Mouse (Mus musculus): ENCODE results near the gene Aldh3b1. TPM values are rescaled to one million over a fixed set of nuclear protein-coding genes. Genes with fewer than 3 reads are reported as not detected.

Aldh3b1 gene
- polyA plus RNA-seq, 1 experiment from 2014 or later: 4.9 TPM

GRCm38 (mm10) chr19:3907876-3908660, 21.5 kb downstream of the Aldh3b1 start:
- H3K36me3 ChIP-seq: peaks cover 40% of the 10 kb centered on the region
- H3K9me3 ChIP-seq (replicated peaks): no peaks in the 10 kb centered on the region
- H3K27me3 ChIP-seq: no peaks in the 10 kb centered on the region
- peak overlapping the region; percentile 72; the same call in 1 of the 2 replicates for H3K27ac ChIP-seq (replicated peaks)
- H3K4me3 ChIP-seq (replicated peaks): peak overlapping the region; percentile 73
- ATAC-seq (ENCODE audit: insufficient number of reproducible peaks, low FRiP score, low TSS enrichment, low read depth): no peak
- peaks cover 57% of the 10 kb centered on the region for H3K4me1 ChIP-seq
- H3K9ac ChIP-seq: no peak overlapping the region
- H3K4me2 ChIP-seq (replicated peaks): peak overlapping the region; percentile 75
- 76% methylated on average over 8 of the region's 8 CpGs for WGBS

GRCm38 (mm10) chr19:3906795-3907786, 22.5 kb downstream of the Aldh3b1 start, which contains the start of gene Tcirg1:
TSS of gene Tcirg1 (minus strand) at chr19:3907133.
- peak within 1 kb of the TSS; percentile 75 for H3K4me2 ChIP-seq (replicated peaks)
- H3K9ac ChIP-seq: peak within 1 kb of the TSS; percentile 58
- no peaks in the 10 kb centered on the region for H3K27me3 ChIP-seq
- no peaks in the 10 kb centered on the region for H3K9me3 ChIP-seq (replicated peaks)
- peaks cover 48% of the 10 kb centered on the region for H3K36me3 ChIP-seq
- WGBS: 3% methylated on average over 36 of the region's 36 CpGs
- peaks cover 55% of the 10 kb centered on the region for H3K4me1 ChIP-seq
- H3K27ac ChIP-seq (replicated peaks): peak within 1 kb of the TSS; percentile 72
- peak; percentile 89 for ATAC-seq (ENCODE audit: insufficient number of reproducible peaks, low FRiP score, low TSS enrichment, low read depth)
- H3K4me3 ChIP-seq (replicated peaks): peak within 1 kb of the TSS; percentile 73

GRCm38 (mm10) chr19:3906326-3906725, 23.3 kb downstream of the Aldh3b1 start:
- H3K4me3 ChIP-seq (replicated peaks): peak overlapping the region; percentile 73
- H3K9me3 ChIP-seq (replicated peaks): no peaks in the 10 kb centered on the region
- no peak for ATAC-seq (ENCODE audit: insufficient number of reproducible peaks, low FRiP score, low TSS enrichment, low read depth)
- H3K27ac ChIP-seq (replicated peaks): peak overlapping the region; percentile 72
- H3K36me3 ChIP-seq: peaks cover 54% of the 10 kb centered on the region
- no peaks in the 10 kb centered on the region for H3K27me3 ChIP-seq
- 18% methylated on average over 10 of the region's 10 CpGs for WGBS
- peaks cover 48% of the 10 kb centered on the region for H3K4me1 ChIP-seq
- peak overlapping the region; percentile 75 for H3K4me2 ChIP-seq (replicated peaks)
- H3K9ac ChIP-seq: peak overlapping the region; percentile 58

GRCm38 (mm10) chr19:3905261-3905969, 24.2 kb downstream of the Aldh3b1 start:
- H3K9me3 ChIP-seq (replicated peaks): no peaks in the 10 kb centered on the region
- ATAC-seq (ENCODE audit: insufficient number of reproducible peaks, low FRiP score, low TSS enrichment, low read depth): no peak
- peak overlapping the region; percentile 7; the same call in 1 of the 2 replicates for H3K9ac ChIP-seq
- H3K36me3 ChIP-seq: peaks cover 50% of the 10 kb centered on the region
- H3K27ac ChIP-seq (replicated peaks): peak overlapping the region; percentile 74
- peak overlapping the region; percentile 73 for H3K4me3 ChIP-seq (replicated peaks)
- WGBS: 19% methylated on average over 6 of the region's 6 CpGs
- no peaks in the 10 kb centered on the region for H3K27me3 ChIP-seq
- peaks cover 46% of the 10 kb centered on the region for H3K4me1 ChIP-seq
- peak overlapping the region; percentile 75 for H3K4me2 ChIP-seq (replicated peaks)

- Histone ChIP-seq H3K27me3 (no peaks in the 10 kb centered on the region), H3K9me3 (replicated peaks) (no peaks in the 10 kb centered on the region), H3K9ac (no peak overlapping the region), H3K27ac (replicated peaks) (no peak overlapping the region), H3K4me3 (replicated peaks) (no peak overlapping the region), H3K4me1 (peaks cover 46% of the 10 kb centered on the region), H3K36me3 (peaks cover 46% of the 10 kb centered on the region), H3K4me2 (replicated peaks) (peak overlapping the region; percentile 75; the same call in 1 of the 2 replicates)
- ATAC-seq (ENCODE audit: insufficient number of reproducible peaks, low FRiP score, low TSS enrichment, low read depth): no peak
- 52% methylated on average over 10 of the region's 10 CpGs for WGBS
Measured at GRCm38 (mm10) chr19:3904363-3904675, 25.3 kb downstream of the Aldh3b1 start.

- WGBS: 63% methylated on average over 25 of the region's 25 CpGs
- Histone ChIP-seq H3K4me2 (replicated peaks) (0 out of 2 replicates have a peak overlapping the region, but pooled peaks have one; percentile 75), H3K27ac (replicated peaks) (no peak overlapping the region), H3K27me3 (no peaks in the 10 kb centered on the region), H3K36me3 (peaks cover 46% of the 10 kb centered on the region), H3K4me3 (replicated peaks) (no peak overlapping the region), H3K9ac (no peak overlapping the region), H3K9me3 (replicated peaks) (no peaks in the 10 kb centered on the region), H3K4me1 (peaks cover 46% of the 10 kb centered on the region)
- no peak for ATAC-seq (ENCODE audit: insufficient number of reproducible peaks, low FRiP score, low TSS enrichment, low read depth)
Measured at GRCm38 (mm10) chr19:3903648-3904362, 25.8 kb downstream of the Aldh3b1 start.

- no peak for ATAC-seq (ENCODE audit: insufficient number of reproducible peaks, low FRiP score, low TSS enrichment, low read depth)
- Histone ChIP-seq H3K27ac (replicated peaks) (no peak overlapping the region), H3K9me3 (replicated peaks) (no peaks in the 10 kb centered on the region), H3K9ac (no peak overlapping the region), H3K4me1 (peaks cover 43% of the 10 kb centered on the region), H3K4me2 (replicated peaks) (no peak overlapping the region), H3K4me3 (replicated peaks) (no peak overlapping the region), H3K27me3 (no peaks in the 10 kb centered on the region), H3K36me3 (peaks cover 45% of the 10 kb centered on the region)
- WGBS: 80% methylated on average over 12 of the region's 12 CpGs
Measured at GRCm38 (mm10) chr19:3902966-3903365, 26.6 kb downstream of the Aldh3b1 start.

- no peak for ATAC-seq (ENCODE audit: insufficient number of reproducible peaks, low FRiP score, low TSS enrichment, low read depth)
- 93% methylated on average over 4 of the region's 4 CpGs for WGBS
- Histone ChIP-seq H3K9me3 (replicated peaks) (no peaks in the 10 kb centered on the region), H3K27ac (replicated peaks) (no peak overlapping the region), H3K36me3 (peaks cover 77% of the 10 kb centered on the region), H3K4me1 (peaks cover 13% of the 10 kb centered on the region), H3K9ac (no peak overlapping the region), H3K4me2 (replicated peaks) (no peak overlapping the region), H3K27me3 (no peaks in the 10 kb centered on the region), H3K4me3 (replicated peaks) (no peak overlapping the region)
Measured at GRCm38 (mm10) chr19:3899618-3900017, 30.0 kb downstream of the Aldh3b1 start.

- no peak overlapping the region for H3K9ac ChIP-seq
- no peak overlapping the region for H3K4me2 ChIP-seq (replicated peaks)
- 89% methylated on average over 7 of the region's 7 CpGs for WGBS
- H3K36me3 ChIP-seq: peaks cover 81% of the 10 kb centered on the region
- peaks cover 7% of the 10 kb centered on the region; the same call in 1 of the 2 replicates for H3K4me1 ChIP-seq
- no peak overlapping the region for H3K4me3 ChIP-seq (replicated peaks)
- no peaks in the 10 kb centered on the region for H3K27me3 ChIP-seq
- H3K9me3 ChIP-seq (replicated peaks): no peaks in the 10 kb centered on the region
- ATAC-seq (ENCODE audit: insufficient number of reproducible peaks, low FRiP score, low TSS enrichment, low read depth): no peak
- no peak overlapping the region for H3K27ac ChIP-seq (replicated peaks)
Measured at GRCm38 (mm10) chr19:3898952-3899351, 30.7 kb downstream of the Aldh3b1 start.

- H3K36me3 ChIP-seq: peaks cover 87% of the 10 kb centered on the region
- ATAC-seq (ENCODE audit: insufficient number of reproducible peaks, low FRiP score, low TSS enrichment, low read depth): no peak
- no peaks in the 10 kb centered on the region for H3K4me1 ChIP-seq
- H3K9ac ChIP-seq: no peak overlapping the region
- H3K4me3 ChIP-seq (replicated peaks): no peak overlapping the region
- no peak overlapping the region for H3K27ac ChIP-seq (replicated peaks)
- H3K4me2 ChIP-seq (replicated peaks): no peak overlapping the region
- no peaks in the 10 kb centered on the region for H3K9me3 ChIP-seq (replicated peaks)
- no peaks in the 10 kb centered on the region for H3K27me3 ChIP-seq
- 92% methylated on average over 5 of the region's 5 CpGs for WGBS
Measured at GRCm38 (mm10) chr19:3897557-3897956, 32.1 kb downstream of the Aldh3b1 start.
